Mouse (Mus musculus) E14TG2a.4 (cell line): ENCODE measurements around the gene Olfr539.

ENCODE experiments used
- CTCF ChIP-seq: conservative IDR thresholded peaks from 2 replicates; pipeline ENCODE4 v1.5.1; 2014; ENCODE audit warnings: low read length
- NANOG ChIP-seq: IDR thresholded peaks from 2 replicates; pipeline ENCODE4 v1.6.1; 2014; ENCODE audit warnings: borderline replicate concordance, low read length, mixed read lengths
- POU5F1 ChIP-seq: IDR thresholded peaks from 2 replicates; pipeline ENCODE4 v1.6.1; 2014; ENCODE audit warnings: low read length, borderline replicate concordance

- TF ChIP-seq CTCF (no peak), NANOG (no peak), POU5F1 (no peak)
These were observed 65.8 kb downstream of the Olfr539 start for GRCm38 (mm10) chr7:140725558-140725957.
